Mouse (Mus musculus): ENCODE results near the gene Ntn1. TPM values are rescaled to one million over a fixed set of nuclear protein-coding genes. Genes with fewer than 3 reads are reported as not detected.

Gene Ntn1
- 6.1 and 7.6 TPM in 2 replicates for polyA plus RNA-seq (2012; ENCODE audit: insufficient read depth, insufficient read length, missing spikeins)

DNA sequence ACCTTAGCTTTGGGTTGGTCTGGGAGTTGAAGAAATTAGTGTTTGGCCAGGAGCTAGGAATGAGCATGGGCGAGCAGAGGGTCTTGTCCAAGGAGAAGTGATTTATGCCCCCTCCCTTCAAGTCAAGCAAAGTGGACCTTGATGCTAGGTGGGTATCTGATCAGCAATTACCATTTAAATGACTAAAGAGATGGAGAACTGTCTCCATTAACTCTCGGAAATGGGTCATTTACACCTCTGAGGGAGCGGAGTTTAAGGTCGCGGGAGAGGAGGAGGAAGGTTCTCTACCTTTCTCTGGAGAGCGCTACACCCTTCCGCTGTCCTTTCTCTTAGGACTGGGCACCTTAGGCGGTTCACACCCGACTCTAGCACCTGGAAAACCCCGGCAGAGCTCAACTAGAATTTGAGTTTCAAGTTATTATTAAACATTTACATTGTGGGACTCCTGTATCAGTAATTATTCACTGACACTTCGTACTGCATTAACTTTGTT, at the start of gene Ntn1:
Ntn1 (minus strand) TSS at position 97 of the 493 bp plus-strand sequence.
- H3K4me3 ChIP-seq (ENCODE audit: insufficient read depth, low read depth, low read length), result peak within 1 kb of the TSS; percentile 58
- no peaks in the 10 kb centered on the region for H3K4me1 ChIP-seq (ENCODE audit: control insufficient read depth, insufficient read depth, insufficient read length, low read length)
- no peak within 1 kb of the TSS for H3K27ac ChIP-seq (replicated peaks; ENCODE audit: low read depth, low read length)

DNA sequence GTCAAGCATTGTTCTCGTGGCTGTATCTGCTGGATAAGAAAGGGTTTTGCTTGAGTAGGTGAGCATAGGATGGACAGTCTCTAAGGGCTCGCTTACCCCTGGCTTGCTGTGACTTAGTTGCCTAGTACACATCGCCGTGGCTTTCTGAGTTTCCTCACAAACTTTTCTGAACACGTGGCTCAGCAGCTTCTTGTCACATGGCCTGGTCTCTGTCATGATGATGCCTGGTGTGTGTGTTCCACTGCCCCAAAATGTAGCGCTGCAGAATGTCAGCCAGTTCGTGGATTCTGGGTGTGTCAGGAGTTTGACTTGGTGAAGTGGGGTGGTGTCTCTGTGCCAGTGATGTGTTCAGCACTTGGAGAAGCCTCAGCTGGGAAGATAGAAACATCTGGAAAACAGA, 47.7 kb upstream of the Ntn1 start:
- Histone ChIP-seq H3K27ac (replicated peaks; ENCODE audit: low read depth, low read length) (no peak overlapping the region), H3K4me1 (ENCODE audit: control insufficient read depth, insufficient read depth, insufficient read length, low read length) (peaks cover 8% of the 10 kb centered on the region; the same call in 1 of the 2 replicates), H3K4me3 (ENCODE audit: insufficient read depth, low read depth, low read length) (no peak overlapping the region)

DNA sequence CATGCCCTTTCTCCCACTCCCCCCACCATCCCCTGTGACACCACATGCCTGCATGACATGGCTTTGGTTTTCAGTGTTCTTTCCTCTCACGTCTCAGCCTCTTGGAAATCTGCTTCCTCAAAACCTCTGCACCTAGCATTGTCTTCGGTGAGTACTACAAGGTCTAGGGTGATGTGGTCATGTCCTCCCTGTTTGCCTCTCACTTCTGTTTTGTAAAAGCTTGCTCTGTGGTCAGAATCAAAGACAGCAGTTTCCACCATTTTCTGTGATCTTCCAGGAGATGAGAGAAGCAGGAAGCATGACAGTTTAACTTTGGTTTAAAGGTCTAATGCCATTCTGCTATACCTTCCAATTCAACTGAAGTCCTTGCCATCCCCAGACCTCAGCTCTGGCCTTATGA, 46.6 kb upstream of the Ntn1 start:
- Histone ChIP-seq H3K27ac (replicated peaks; ENCODE audit: low read depth, low read length) (no peak overlapping the region), H3K4me3 (ENCODE audit: insufficient read depth, low read depth, low read length) (no peak overlapping the region), H3K4me1 (ENCODE audit: control insufficient read depth, insufficient read depth, insufficient read length, low read length) (peaks cover 10% of the 10 kb centered on the region; the same call in 1 of the 2 replicates)

DNA sequence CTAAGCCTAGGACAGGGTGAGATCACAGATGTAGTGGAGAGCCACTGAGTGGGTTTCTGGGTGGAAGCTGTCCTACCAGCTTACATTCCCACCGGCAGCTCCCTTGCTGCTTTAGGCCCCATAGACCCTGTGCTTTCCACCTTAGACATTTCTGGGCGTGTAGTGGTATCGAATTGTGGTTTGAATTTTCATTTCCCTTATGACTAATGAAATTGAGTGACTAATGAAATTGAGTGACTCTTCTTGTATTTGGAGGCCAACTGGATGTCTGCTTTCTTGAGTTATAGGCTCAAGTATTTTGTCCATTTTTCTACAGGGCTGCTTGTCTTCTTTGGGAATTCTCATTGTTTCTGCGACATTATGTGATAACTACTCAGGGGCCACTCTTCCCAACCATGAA, 45.9 kb upstream of the Ntn1 start:
- no peak overlapping the region for H3K4me3 ChIP-seq (ENCODE audit: insufficient read depth, low read depth, low read length)
- peaks cover 7% of the 10 kb centered on the region; the same call in 1 of the 2 replicates for H3K4me1 ChIP-seq (ENCODE audit: control insufficient read depth, insufficient read depth, insufficient read length, low read length)
- H3K27ac ChIP-seq (replicated peaks; ENCODE audit: low read depth, low read length), result no peak overlapping the region

DNA sequence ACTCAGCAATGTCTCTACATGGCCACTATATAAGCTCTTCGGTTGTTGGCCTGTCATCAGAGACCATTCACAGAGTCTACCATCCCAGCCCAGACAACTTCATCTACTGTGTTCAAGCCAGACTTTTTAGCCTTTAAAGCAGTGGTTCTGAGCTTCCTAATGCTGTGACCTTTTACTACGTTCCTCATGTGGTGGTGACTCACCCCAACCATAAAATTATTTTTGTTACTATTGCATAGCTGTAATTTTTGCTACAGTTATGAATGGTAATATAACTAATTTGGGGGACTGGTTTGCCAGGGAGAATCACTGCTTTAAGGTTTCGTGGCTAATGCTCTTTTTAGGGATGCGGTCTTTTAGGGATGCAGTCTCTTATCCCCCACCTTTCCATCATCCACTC, 45.3 kb upstream of the Ntn1 start:
- peaks cover 5% of the 10 kb centered on the region; the same call in 1 of the 2 replicates for H3K4me1 ChIP-seq (ENCODE audit: control insufficient read depth, insufficient read depth, insufficient read length, low read length)
- no peak overlapping the region; the same call in 1 of the 2 replicates for H3K27ac ChIP-seq (replicated peaks; ENCODE audit: low read depth, low read length)

DNA sequence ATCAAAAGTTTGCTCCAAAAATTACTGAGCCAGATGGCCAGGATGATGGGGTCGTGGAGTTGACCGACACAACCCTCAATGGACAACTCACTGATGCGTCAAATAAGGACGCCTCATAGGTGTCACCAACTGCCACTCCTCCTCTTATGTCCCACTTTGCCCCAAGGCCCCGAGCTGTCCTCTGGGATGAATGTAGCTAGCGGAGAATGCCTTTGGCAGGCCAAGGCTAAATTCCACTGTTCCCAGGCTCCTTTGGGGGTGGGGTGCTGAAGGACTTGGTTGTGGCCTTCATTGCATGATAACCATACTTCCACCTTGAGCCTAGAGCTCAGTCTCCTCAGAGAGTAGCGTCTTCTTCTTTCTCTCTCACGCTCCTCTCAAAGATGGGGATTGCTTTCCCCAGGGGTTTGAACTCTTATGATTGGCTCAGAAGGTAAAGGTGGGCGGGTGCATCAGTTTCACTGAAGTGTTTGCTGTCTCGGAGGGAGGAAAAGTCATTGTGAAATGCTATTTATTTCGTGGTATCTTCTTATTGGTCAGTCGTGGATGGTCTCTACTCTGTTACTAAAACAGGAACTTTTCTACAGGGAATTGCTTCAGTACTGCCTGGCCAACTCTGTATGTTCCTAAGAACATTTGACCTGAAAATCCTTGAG, 42.5 kb upstream of the Ntn1 start:
- H3K27ac ChIP-seq (replicated peaks; ENCODE audit: low read depth, low read length), result no peak overlapping the region
- H3K4me1 ChIP-seq (ENCODE audit: control insufficient read depth, insufficient read depth, insufficient read length, low read length), result 0 out of 2 replicates have a peak, but pooled peaks cover 2% of the 10 kb centered on the region
- no peak overlapping the region for H3K4me3 ChIP-seq (ENCODE audit: insufficient read depth, low read depth, low read length)

More for the DNA sequence above, 45.3 kb upstream of the Ntn1 start:
- H3K4me3 ChIP-seq (ENCODE audit: insufficient read depth, low read depth, low read length), result no peak overlapping the region

DNA sequence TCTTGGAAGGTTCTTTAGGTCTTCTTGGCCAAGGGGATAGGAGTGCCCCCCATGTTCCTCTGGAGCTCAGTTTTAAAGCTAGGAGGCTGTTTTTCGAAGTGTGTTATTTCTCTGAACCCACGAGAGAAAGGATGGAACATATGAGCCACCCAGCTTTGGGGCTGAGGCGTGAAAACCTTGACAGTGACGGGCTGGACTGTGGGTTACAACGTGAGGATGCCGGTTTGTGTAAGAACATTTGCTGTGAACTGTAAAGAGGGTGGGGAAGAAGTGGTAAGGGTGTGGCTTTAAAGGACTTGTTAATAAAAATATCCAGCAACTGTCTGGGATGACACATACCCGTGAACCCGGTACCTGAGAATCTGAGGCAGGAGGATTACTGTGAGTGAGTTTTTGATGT, 41.7 kb upstream of the Ntn1 start:
- Histone ChIP-seq H3K4me1 (ENCODE audit: control insufficient read depth, insufficient read depth, insufficient read length, low read length) (0 out of 2 replicates have a peak, but pooled peaks cover 2% of the 10 kb centered on the region), H3K4me3 (ENCODE audit: insufficient read depth, low read depth, low read length) (no peak overlapping the region), H3K27ac (replicated peaks; ENCODE audit: low read depth, low read length) (no peak overlapping the region)

DNA sequence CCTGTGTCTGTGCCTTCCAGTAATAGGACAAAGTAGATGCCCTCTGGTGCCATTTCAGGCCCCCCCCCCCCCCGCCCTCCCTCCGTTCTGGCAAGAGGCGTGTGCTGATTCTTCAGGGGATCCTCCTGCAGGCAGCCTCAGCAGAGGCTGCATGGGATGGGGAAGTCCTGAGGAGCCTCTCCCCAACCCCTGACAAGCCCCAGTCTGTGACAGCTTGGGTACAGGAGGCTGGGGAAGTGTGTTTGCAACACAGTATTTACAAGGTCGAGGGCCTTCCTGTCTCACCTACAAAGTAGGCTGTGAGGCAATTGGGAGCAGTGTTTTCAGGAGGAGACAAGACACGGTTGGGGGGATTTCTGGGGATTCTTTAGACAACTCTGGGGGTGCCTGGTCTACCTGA, 40.3 kb upstream of the Ntn1 start:
- Histone ChIP-seq H3K27ac (replicated peaks; ENCODE audit: low read depth, low read length) (no peak overlapping the region), H3K4me1 (ENCODE audit: control insufficient read depth, insufficient read depth, insufficient read length, low read length) (0 out of 2 replicates have a peak, but pooled peaks cover 2% of the 10 kb centered on the region), H3K4me3 (ENCODE audit: insufficient read depth, low read depth, low read length) (no peak overlapping the region)

DNA sequence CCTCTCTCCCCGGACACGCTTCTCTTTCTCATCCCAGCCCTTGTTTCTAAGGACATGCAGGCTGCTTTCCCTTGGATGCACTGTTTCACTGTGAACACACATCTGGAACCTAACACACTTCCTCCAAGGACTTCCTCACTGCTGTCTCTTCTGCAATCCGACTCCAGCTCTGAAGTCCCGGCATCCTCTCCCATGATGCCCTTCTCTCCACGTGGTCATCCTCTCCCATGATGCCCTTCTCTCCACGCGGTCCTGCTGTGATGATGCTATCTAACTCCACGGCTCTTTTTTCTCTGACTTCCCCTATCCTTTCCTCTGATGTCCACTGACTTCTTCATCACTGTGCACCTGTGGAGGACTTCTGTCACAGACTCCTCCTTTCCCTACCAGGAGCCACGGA, 39.5 kb upstream of the Ntn1 start:
- Histone ChIP-seq H3K4me3 (ENCODE audit: insufficient read depth, low read depth, low read length) (no peak overlapping the region), H3K27ac (replicated peaks; ENCODE audit: low read depth, low read length) (no peak overlapping the region), H3K4me1 (ENCODE audit: control insufficient read depth, insufficient read depth, insufficient read length, low read length) (peaks cover 2% of the 10 kb centered on the region; the same call in 1 of the 2 replicates)

DNA sequence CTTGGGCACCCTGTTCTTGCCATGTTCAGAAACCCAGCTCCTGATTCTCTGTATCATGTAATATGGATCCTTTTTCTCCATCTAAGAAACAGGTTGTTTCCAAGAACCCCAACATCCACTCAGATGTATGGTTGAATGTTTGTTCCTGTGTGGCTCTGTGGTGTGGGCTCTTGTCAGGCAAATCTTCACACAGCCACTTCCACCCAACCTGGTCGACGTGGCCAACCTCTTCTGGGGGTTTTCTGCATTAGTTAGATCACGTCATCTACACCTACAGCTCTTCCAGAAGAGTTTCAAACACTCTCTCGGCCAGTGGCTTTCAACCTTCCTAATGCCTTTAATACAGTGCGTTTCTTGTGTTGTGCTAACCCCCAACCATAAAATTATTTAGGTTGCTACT, 35.8 kb upstream of the Ntn1 start:
- no peak overlapping the region for H3K4me3 ChIP-seq (ENCODE audit: insufficient read depth, low read depth, low read length)
- peaks cover 2% of the 10 kb centered on the region; the same call in 1 of the 2 replicates for H3K4me1 ChIP-seq (ENCODE audit: control insufficient read depth, insufficient read depth, insufficient read length, low read length)

DNA sequence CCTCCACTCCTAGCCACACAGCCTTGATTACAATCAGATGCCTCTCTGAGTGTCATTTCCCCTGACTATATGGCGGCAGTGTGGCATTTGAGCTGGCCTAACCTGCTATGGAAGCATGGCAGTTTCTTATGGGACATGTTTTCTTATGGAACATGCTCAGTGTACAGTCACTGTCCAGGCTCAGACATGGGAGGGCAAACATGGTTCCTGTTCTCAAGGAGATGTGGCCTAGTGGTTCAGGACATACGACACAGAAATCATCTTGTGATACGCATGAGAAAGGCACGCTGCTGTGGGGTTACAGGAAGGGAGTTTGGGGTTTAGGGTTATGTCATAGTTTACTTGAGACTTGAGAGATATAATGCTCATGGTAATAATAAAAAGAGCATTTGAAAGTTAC, 35.0 kb upstream of the Ntn1 start:
- Histone ChIP-seq H3K4me1 (ENCODE audit: control insufficient read depth, insufficient read depth, insufficient read length, low read length) (peaks cover 2% of the 10 kb centered on the region; the same call in 1 of the 2 replicates), H3K27ac (replicated peaks; ENCODE audit: low read depth, low read length) (no peak overlapping the region), H3K4me3 (ENCODE audit: insufficient read depth, low read depth, low read length) (no peak overlapping the region)

More for the DNA sequence above, 35.8 kb upstream of the Ntn1 start:
- no peak overlapping the region for H3K27ac ChIP-seq (replicated peaks; ENCODE audit: low read depth, low read length)

DNA sequence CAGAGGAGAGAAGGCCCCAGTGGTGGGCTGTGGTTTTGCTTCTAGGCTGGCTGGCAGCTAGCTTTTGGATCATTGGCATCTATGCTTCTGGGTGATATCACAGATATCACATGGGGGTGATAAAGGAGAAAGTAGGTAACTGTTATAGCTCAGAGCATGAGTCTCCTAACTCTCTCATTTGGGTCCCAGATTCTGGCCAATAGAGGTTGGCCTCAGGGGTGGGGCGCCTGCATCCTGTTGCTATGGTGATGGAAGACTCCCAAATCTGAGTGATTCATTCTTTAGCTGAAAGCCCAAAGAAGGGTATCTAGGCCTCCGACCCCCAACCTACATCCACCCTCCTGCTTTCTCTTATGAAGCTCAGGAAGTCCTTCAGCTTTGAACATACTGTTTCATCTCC, 34.1 kb upstream of the Ntn1 start:
- peaks cover 2% of the 10 kb centered on the region; the same call in 1 of the 2 replicates for H3K4me1 ChIP-seq (ENCODE audit: control insufficient read depth, insufficient read depth, insufficient read length, low read length)
- H3K4me3 ChIP-seq (ENCODE audit: insufficient read depth, low read depth, low read length), result no peak overlapping the region
- H3K27ac ChIP-seq (replicated peaks; ENCODE audit: low read depth, low read length), result no peak overlapping the region

DNA sequence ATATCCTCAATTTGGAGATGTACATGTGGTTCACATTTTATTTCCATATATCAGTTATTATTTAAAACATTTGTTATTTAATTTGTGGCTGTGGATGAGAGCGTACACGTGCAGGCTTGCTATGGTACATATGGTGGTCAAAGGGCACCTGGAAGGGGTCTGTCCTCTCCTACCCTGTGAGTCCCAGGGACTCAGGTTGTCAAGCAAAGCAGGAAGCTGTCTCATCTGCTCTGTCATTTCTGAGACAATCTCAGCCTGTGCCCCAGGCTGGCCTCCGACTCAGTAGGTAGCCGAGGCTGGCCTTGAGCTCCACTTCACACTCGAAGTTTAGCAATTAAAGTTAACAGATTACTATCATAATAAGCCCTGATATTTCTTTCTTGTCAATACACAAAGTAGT, 32.9 kb upstream of the Ntn1 start:
- Histone ChIP-seq H3K27ac (replicated peaks; ENCODE audit: low read depth, low read length) (no peak overlapping the region), H3K4me3 (ENCODE audit: insufficient read depth, low read depth, low read length) (no peak overlapping the region), H3K4me1 (ENCODE audit: control insufficient read depth, insufficient read depth, insufficient read length, low read length) (peaks cover 2% of the 10 kb centered on the region; the same call in 1 of the 2 replicates)

DNA sequence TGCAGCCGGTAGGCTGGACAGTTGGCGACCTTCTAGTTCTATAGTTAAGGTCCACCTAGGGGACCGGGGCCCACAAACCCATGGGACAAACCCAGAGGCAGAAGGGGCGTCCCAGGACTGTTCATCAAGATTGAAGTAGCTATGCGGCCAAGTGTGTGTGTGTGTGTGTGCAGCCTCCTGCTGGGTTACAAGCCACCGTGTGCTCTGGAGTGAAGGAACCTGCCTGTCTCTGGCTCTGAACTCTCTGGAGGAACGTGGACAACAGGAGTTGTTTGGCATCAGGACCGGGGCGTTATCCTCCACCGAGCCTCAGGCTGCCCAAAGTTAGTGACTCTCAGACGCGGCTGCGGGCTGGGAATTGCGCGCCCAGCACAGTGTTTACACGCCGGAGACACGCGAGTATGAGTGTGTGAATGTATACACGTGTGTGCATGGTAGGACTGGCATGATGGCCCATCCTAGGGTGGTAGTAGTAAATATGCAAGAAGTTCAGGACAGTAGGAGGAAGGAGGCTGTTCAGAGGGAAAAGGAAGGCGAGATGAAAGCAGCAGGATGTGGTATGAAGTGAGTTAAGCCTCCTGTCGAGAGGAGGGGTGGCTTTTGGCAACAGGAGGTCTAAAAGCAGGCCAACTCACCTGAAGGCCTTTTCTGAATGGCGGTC, 31.9 kb upstream of the Ntn1 start:
- H3K27ac ChIP-seq (replicated peaks; ENCODE audit: low read depth, low read length), result peak overlapping the region; percentile 36; the same call in 1 of the 2 replicates
- H3K4me1 ChIP-seq (ENCODE audit: control insufficient read depth, insufficient read depth, insufficient read length, low read length), result peaks cover 2% of the 10 kb centered on the region; the same call in 1 of the 2 replicates
- H3K4me3 ChIP-seq (ENCODE audit: insufficient read depth, low read depth, low read length), result peak overlapping the region; percentile 90

DNA sequence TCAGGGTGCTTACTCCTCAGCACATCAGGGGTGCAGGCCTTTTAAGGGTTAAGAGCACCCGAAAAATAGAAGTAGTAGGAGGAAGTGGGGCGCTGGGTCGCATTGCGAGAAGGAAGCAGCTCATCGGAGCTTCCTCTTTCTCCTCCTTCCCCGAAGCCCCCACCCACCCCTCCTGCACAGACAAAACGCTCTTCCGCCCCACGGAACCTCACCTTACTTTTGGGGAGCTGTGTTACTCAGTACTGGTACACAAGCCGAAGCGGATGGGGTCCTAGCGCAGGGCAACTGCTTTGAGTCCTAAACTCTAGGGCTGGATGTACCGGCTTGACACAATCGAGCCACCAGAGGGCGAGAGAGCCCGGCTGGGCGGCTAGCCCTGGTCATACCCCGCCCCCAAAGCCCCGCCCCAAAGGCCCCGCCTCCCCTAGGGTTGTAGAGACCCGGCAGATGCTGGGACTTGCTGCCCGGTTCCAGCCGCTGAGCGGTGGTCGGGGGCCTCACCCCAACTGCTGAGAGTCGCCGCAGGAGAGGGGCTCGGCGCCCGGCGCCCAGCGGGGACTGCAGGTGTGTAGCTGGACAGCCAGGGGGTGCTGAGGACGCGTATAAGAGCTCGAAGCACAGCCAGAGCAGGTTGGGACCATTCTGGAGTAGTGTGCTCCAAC, 31.2 kb upstream of the Ntn1 start, which contains the start of gene Pik3r5:
Pik3r5 (plus strand) TSS at position 423 of the 662 bp plus-strand sequence.
- Histone ChIP-seq H3K4me1 (ENCODE audit: control insufficient read depth, insufficient read depth, insufficient read length, low read length) (peaks cover 2% of the 10 kb centered on the region; the same call in 1 of the 2 replicates), H3K27ac (replicated peaks; ENCODE audit: low read depth, low read length) (peak within 1 kb of the TSS; percentile 89), H3K4me3 (ENCODE audit: insufficient read depth, low read depth, low read length) (peak within 1 kb of the TSS; percentile 90)
